Mouse (Mus musculus): Measurements from ENCODE around the gene Atad3a.

Gene Atad3a

DNA sequence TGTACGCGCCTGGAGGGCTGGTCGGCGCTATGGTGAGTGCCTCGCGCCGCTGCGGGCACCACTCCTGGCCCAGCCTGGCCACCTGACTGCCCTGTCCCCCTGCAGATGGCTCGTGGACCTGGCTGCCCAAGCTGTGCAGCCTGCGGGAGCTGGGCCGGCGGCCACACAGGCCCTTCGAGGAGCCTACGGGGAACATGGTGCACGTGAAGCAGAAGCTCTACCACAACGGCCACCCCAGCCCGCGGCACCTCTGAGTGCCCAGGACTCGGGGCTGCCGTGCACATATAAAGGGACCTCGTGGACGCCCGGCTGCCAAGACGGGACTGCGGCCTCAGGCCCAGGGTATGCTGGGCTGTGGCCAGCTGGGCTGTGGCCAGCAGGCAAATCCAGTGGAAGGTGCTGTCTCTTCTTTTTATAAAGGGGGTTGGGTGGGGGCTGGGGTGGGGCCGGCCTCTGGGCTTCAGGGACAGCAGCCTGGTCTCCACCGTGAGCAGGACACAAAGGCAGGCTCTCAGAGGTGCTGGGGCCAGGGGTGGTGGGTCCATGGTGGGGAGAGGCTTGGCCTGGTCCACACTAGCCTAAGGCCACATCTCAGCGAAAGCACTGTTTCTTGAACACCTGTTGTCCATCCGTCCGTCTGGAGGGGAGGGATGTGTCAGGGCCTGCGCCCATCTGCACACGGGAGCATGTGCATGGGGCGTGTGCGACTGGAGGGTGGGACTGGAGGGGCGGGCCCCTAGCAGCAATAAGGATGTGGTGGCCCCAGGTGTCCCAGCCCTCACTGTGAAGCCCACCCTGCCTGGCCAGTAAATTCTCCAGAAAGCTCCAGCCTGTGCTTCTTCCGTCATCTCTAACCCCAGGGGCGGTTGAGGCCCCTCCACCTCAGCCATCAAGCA is 20.9 kb downstream of the Atad3a start:
- in situ Hi-C loops (cut with MboI, MseI): no loop called here

DNA sequence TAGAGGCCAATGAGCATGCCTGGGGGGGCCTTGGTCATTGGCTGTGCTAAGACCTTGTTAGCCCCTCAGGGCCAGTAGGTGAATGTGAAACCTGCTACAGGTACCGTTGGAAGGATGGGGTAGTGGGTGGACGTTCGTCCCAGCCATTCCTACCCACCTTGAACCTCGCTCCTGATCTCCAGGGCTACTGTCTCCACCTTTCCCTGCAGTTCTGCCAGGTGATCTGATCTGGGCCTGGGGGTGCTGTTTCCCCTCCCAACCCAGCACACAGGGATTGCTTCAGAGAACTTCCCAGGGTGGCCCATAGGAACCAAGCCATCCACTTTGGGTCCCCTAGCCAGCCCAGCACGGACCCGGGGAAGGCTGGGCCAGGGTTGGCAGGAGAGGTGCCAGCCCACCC is 21.7 kb downstream of the Atad3a start:
- in situ Hi-C loops (cut with MboI, MseI): no loop called here

GRCm38 (mm10) chr4:155738262-155738661 is 22.6 kb downstream of the Atad3a start:
- in situ Hi-C loops (cut with MboI, MseI): no loop called here

DNA sequence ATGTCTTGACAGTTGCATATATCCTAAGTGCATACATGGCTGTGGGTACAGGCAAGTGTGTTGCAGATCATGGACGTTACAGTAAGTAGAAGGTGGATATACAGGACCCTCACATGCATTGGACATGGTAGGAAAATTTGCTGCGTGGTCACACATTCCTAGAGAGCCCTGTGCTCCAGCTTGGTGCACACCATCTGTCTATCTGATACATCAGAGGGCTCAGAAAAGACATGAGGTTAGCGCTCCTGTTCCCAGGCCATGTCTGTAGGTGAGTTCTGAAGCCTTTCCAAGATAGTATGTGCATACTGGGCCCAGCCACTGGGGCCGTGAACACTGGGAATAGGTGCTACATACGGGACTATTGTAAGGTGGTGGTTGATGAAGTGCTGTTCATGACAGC is 24.5 kb downstream of the Atad3a start:
- in situ Hi-C loops (cut with MboI, MseI): no loop called here

DNA sequence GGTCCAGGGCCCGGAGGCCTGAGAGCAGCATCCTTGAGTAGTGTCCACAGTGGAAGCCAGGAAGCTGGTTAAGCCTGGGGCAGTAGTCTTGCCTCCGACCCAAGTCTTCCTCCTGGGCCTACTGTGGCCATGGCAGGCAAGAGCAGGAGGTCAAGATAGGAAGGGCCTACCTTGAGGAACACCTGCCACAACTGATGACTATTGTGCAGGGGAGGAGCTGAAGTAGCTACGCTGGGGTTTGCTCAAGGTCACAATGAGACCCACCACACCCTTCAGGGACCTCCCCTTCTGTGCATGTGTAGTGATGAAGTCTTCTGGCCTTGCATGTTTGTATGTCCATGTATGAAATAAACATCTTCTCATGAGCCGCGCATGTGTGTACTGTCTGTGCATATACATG is 25.1 kb downstream of the Atad3a start:
- in situ Hi-C loops (cut with MboI, MseI): no loop called here

GRCm38 (mm10) chr4:155734951-155735702 is 25.8 kb downstream of the Atad3a start:
- in situ Hi-C loops (cut with MboI, MseI): no loop called here

DNA sequence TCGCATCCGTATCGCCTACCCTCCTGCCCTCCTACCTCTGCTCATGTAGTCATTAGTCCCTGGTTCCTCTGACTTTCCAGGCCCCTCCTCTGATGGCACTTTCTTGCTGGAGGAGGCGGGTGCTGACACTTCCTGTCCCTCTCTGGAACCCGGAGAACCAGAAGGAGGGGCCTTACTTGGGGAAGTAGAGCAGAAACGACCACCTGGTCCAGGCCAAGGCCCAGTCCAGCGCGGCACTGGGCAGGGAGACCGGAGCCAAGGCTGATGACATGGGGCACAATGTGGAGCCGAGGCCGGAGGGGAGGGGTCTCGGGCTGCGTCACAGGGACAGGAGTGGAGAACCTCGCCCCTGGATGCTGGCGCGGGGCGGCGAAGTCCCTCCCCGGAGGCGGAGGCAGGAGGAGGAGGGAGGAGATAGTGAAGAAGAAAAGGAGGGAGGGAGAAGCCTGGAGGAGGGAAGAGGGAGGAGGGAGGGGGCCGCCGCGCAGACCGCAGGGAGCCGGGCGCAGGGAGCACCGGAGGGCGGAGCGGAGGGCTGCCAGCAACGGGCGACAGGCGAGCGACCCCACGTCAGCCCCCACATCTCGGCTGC is 26.4 kb downstream of the Atad3a start, which contains the start of gene Tmem240:
Tmem240 (plus strand) TSS at position 451 of the 592 bp plus-strand sequence.
- in situ Hi-C loops (cut with MboI, MseI): no loop called here

DNA sequence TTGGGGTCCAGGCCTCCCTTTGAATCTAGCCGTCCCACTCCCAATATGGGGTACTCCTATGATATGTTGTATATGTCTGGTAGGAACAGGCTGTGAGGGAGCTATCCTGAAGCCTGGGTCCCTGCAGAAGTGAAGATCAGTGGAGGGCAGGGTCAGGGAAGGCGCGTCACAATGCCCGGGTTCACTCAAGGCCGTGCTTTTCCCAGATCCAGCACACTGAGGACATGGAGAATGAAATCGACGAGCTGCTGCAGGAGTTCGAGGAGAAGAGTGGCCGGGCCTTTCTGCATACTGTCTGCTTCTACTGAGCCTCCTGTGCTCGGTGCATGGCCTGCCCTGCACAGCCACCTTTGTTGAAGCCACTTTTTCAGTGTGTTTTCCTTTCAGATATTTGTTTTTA is 27.6 kb downstream of the Atad3a start:
- in situ Hi-C loops (cut with MboI, MseI): no loop called here

GRCm38 (mm10) chr4:155727993-155728392 is 32.9 kb downstream of the Atad3a start:
- in situ Hi-C loops (cut with MboI, MseI): no loop called here

DNA sequence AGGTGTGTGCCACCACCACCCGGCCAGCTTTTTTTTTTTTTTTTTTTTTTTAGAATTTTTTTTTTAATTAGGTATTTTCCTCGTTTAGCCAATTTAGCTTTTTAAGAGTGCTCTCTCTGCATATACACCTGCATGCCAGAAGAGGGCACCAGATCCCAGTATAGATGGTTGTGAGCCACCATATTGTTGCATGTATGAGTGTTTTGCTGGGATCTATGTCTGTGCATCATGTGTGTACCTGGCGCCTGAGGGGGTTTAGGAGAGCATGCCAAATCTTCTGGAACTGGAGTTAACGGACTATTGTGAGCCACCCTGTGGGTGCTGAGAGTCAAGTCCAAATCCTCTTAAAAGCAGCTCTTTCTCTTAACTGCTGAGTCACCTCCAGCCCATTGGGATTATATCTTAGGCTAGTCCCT is 39.2 kb downstream of the Atad3a start:
- in situ Hi-C loops (cut with MboI, MseI): loop anchor here (5.0 kb wide), 1 partner anchor 46 kb away; no protein-coding TSS in a partner anchor

DNA sequence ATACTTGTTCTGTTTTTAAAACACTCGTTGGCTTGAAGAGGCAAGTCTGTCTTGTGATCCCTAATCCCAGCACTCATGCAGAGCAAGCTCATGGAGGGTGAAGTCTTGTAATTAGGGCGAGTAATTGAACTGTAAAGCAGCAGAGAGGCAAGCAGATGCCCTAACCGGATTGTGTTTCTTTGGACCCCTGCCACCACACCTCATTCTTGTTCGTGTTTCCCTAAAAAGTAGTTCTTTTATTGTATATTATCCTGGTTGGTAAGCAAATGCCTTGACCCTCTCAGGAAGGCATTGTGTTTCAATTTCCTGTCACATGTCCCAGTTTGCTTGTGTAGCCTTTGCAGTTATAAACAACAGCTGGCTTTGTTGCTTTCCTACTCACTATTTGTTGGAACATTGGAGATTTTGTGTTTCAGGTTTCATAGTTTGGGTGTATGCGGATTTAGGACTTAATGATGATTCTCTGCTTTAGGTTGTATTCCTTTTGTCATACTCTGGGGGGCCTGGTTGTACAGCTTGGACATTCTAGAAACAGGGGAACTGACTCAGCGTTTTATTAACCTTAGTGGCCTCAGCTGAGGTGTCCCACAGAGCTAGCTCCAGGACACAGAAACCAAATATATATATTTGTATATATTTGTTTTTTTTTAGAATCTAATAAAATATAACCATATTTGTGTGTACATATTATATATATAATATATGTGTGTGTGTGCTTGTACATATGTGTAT is 50.2 kb downstream of the Atad3a start:
- in situ Hi-C loops (cut with MboI, MseI): no loop called here

DNA sequence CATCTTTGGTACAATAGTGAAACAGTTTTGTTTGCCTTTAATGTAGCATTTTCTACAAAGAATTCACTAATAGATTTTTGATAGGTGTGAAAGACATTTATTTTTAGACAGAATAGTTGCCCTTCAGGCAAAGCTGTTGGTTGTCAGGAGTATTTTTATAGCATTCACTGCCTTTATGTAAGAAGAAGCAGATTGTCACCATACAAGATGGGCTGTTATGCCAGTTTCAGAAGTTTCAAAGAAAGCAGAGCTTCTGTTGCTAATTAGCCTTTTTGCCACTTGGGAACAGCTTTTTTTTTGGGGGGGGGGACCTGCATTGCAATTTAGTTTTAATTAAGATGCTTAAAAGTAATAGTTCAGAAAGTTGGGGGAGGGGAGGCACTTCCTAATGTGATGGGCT is 51.9 kb downstream of the Atad3a start:
- in situ Hi-C loops (cut with MboI, MseI): no loop called here

DNA sequence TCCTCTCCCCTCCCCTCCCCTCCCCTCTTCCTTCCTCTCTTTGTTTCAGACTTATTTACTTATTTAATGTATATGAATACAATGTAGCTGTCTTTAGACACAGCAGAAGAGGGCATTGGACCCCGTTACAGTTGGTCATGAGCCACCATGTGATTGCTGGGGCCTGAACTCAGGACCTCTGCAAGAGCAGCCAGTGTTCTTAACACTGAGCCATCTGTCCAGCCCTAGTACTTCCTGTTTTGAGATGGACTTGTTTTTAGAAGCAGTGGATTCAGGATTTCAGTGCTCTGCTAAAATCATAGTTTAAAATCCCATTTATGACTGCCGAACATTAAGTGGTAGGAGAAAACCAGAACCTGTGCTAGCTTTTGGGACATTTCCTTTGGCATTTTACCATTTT is 52.3 kb downstream of the Atad3a start:
- in situ Hi-C loops (cut with MboI, MseI): no loop called here

DNA sequence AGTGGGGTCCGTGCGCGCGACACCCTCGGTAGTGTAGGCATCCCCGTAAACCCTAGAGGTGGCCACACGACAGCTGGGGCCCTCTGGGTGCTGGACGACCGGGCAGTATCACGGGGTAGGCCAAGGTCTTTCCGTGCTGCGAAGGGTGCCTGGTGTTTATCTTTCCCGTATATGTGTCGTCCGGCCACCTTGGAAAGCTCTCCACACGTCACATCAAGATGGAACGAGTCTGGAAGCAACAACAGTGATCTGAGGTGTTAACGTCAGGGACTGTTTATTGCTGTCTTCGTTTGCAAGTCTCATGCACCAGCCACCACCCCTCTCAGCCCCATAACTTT is 55.3 kb downstream of the Atad3a start:
- in situ Hi-C loops (cut with MboI, MseI): no loop called here

GRCm38 (mm10) chr4:155704721-155705591 is 55.9 kb downstream of the Atad3a start, which contains the start of gene Ssu72:
TSS of gene Ssu72 (plus strand) at chr4:155704800.
- in situ Hi-C loops (cut with MboI, MseI): no loop called here

GRCm38 (mm10) chr4:155703425-155703929 is 57.4 kb downstream of the Atad3a start:
- in situ Hi-C loops (cut with MboI, MseI): no loop called here

- in situ Hi-C loops (cut with MboI, MseI): no loop called here
Observed at GRCm38 (mm10) chr4:155700425-155700824, 60.5 kb downstream of the Atad3a start.

DNA sequence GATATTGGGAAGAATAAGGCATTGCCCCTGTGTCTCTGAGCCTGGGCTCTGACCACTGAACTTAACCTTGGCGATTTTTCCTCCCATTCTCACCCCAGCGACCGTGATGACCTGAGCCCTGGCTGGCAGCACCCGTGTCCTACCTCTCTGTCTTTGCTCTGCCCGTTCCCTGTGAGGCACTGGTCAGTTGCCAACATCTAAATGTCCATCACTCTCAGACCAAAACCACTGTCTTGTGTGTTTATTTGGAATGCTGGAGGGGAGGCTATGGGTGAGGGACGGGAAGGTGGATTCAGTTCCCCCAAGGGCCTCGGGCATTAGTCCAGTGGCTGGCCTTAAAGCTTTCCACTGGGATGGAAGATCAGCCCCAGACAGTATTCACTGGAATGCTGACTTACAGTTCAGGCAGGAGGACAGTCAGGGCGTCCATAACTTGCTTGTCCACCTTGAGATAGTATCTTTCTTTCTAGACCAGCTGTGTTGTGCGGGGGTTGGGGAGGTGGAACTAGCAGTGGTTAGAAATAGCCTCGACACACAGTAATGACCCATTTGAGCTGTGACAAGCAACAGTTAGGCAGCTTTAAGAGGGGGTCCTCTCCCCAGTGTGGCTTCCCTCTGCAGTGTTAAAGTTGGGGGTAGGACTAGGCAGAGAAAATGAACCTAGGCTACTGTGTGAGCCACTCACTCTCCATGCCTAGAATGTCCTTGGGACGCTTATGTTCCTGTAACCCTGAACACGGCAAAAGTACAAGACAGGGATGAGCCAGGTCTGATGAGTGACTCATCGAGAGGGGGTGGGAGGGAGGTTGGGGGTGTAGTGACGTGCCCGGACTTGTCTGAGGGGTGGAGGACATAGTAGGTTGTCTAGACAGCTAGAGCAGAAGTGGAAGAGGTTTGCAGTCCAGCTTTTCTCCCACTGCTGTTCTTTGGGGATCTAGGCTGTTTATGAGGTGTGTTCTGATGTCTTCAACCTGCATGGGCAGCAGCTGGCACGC is 64.3 kb downstream of the Atad3a start:
- in situ Hi-C loops (cut with MboI, MseI): loop anchor here (5.0 kb wide), 1 partner anchor 54 kb away; no protein-coding TSS in a partner anchor

- in situ Hi-C loops (cut with MboI, MseI): loop anchor here (5.0 kb wide), 1 partner anchor 53 kb away; no protein-coding TSS in a partner anchor
Observed at GRCm38 (mm10) chr4:155695531-155696062, 65.3 kb downstream of the Atad3a start.
